Mouse (Mus musculus) c-Kit-positive CD71-positive TER-119-negative erythroid progenitor cells, embryonic 14.5 days (primary cell): Measurements from ENCODE around the gene Prrc2b.

ENCODE experiments used
- DNase-seq: peaks from one replicate; pipeline ENCODE4 v3.0.0-alpha.2; 2013; ENCODE audit warnings: low read depth

Gene Prrc2b

GRCm38 (mm10) chr2:32282727-32283126, 131.8 kb downstream of the Prrc2b start:
- peak; percentile 66 for DNase-seq

- no peak for DNase-seq
Observed at GRCm38 (mm10) chr2:32283986-32284385, 133.1 kb downstream of the Prrc2b start.
